Mouse (Mus musculus) heart, embryonic 16.5 days (tissue): ENCODE measurements at regions not wholly inside any gene's neighbourhood (a gene's known extent, or its start where the extent isn't known, plus 50 kb on each side); places are given as distances from the start of the nearest gene placed in this dataset.

ENCODE experiments used
- ATAC-seq: fragments of 200-750 bp; cut with Nextera tagmentation; replicated peaks from 2 replicates; pipeline ENCODE4 v1.8.0; 2017; ENCODE audit warnings: moderate number of reproducible peaks; ENCODE audit not compliant: insufficient read depth, low FRiP score; ENCODE audit errors: extremely low read depth
- H3K27ac ChIP-seq: fragments of 300-500 bp; sonication (generic); 2 replicates; pipeline ENCODE4 v1.5.1; 2014; ENCODE audit warnings: mild to moderate bottlenecking, low read length, control low read depth, moderate library complexity
- H3K27me3 ChIP-seq: fragments of 300-500 bp; sonication (generic); 2 replicates; pipeline ENCODE4 v1.6.1; 2014; ENCODE audit warnings: low read length, mixed read lengths; ENCODE audit not compliant: control insufficient read depth, insufficient read depth
- H3K36me3 ChIP-seq: fragments of 300-500 bp; sonication (generic); 2 replicates; pipeline ENCODE4 v1.6.1; 2014; ENCODE audit not compliant: control insufficient read depth, insufficient read depth
- H3K4me1 ChIP-seq: fragments of 300-500 bp; sonication (generic); 2 replicates; pipeline ENCODE4 v1.6.1; 2014; ENCODE audit warnings: low read length, mixed read lengths; ENCODE audit not compliant: control insufficient read depth, insufficient read depth
- H3K4me2 ChIP-seq: fragments of 300-500 bp; sonication (generic); 2 replicates; pipeline ENCODE4 v1.6.1; 2014; ENCODE audit warnings: low read depth, mild to moderate bottlenecking, control low read depth, low read length
- H3K4me3 ChIP-seq: fragments of 300-500 bp; sonication (generic); 2 replicates; pipeline ENCODE4 v1.5.1; 2014; ENCODE audit warnings: mild to moderate bottlenecking, control low read depth, low read length
- H3K9ac ChIP-seq: fragments of 300-500 bp; sonication (generic); 2 replicates; pipeline ENCODE4 v1.6.1; 2014; ENCODE audit warnings: low read length, control low read depth
- H3K9me3 ChIP-seq: fragments of 300-500 bp; sonication (generic); replicated peaks from 2 replicates; pipeline ENCODE4 v1.6.1; 2016; ENCODE audit warnings: low read length; ENCODE audit not compliant: control insufficient read depth
- WGBS: fragments of 180-500 bp; shearing (Covaris S2); extraction: QIAGEN DNeasy Blood & Tissue Kit; methylation state at CpG from one replicate; pipeline ENCODE4 v1.1.7; 2014; 5-methylcytosine and 5-hydroxymethylcytosine counted together

GRCm38 (mm10) chr4:34308921-34309563 is 241.7 kb upstream of the Akirin2 start:
- Histone ChIP-seq H3K27ac (no peak overlapping the region), H3K27me3 (no peaks in the 10 kb centered on the region), H3K9ac (no peak overlapping the region), H3K4me3 (no peak overlapping the region), H3K4me1 (no peaks in the 10 kb centered on the region), H3K9me3 (peaks cover 1% of the 10 kb centered on the region; the same call in 1 of the 2 replicates), H3K36me3 (no peaks in the 10 kb centered on the region), H3K4me2 (no peak overlapping the region)
- 76% methylated on average over 8 of the region's 8 CpGs for WGBS
- no peak for ATAC-seq

GRCm38 (mm10) chr4:34310061-34310642 is 240.6 kb upstream of the Akirin2 start:
- no peaks in the 10 kb centered on the region for H3K36me3 ChIP-seq
- no peak overlapping the region for H3K27ac ChIP-seq
- no peaks in the 10 kb centered on the region for H3K27me3 ChIP-seq
- WGBS: 50% methylated on average over 5 of the region's 5 CpGs
- no peaks in the 10 kb centered on the region for H3K4me1 ChIP-seq
- peaks cover 8% of the 10 kb centered on the region for H3K9me3 ChIP-seq
- no peak overlapping the region for H3K9ac ChIP-seq
- no peak overlapping the region for H3K4me3 ChIP-seq
- no peak overlapping the region for H3K4me2 ChIP-seq
- ATAC-seq: no peak

GRCm38 (mm10) chr4:34315848-34316247 is 234.9 kb upstream of the Akirin2 start:
- H3K9me3 ChIP-seq: peaks cover 8% of the 10 kb centered on the region
- H3K27me3 ChIP-seq: no peaks in the 10 kb centered on the region
- no peak for ATAC-seq
- H3K4me3 ChIP-seq: no peak overlapping the region
- no peaks in the 10 kb centered on the region for H3K36me3 ChIP-seq
- WGBS: 57% methylated on average over 5 of the region's 5 CpGs
- no peak overlapping the region for H3K4me2 ChIP-seq
- H3K27ac ChIP-seq: no peak overlapping the region
- no peaks in the 10 kb centered on the region for H3K4me1 ChIP-seq
- no peak overlapping the region for H3K9ac ChIP-seq

- H3K9me3 ChIP-seq: no peaks in the 10 kb centered on the region
- H3K36me3 ChIP-seq: no peaks in the 10 kb centered on the region
- no peak overlapping the region for H3K4me2 ChIP-seq
- H3K27ac ChIP-seq: no peak overlapping the region
- no peaks in the 10 kb centered on the region for H3K27me3 ChIP-seq
- H3K4me3 ChIP-seq: no peak overlapping the region
- H3K9ac ChIP-seq: no peak overlapping the region
- 0 out of 2 replicates have a peak, but pooled peaks cover 2% of the 10 kb centered on the region for H3K4me1 ChIP-seq
- no peak for ATAC-seq
- 60% methylated on average over 3 of the region's 3 CpGs for WGBS
Observed at GRCm38 (mm10) chr4:34322841-34323240, 227.9 kb upstream of the Akirin2 start.

- no peak for ATAC-seq
- no peaks in the 10 kb centered on the region for H3K9me3 ChIP-seq
- no peak overlapping the region for H3K4me3 ChIP-seq
- 0 out of 2 replicates have a peak overlapping the region, but pooled peaks have one; percentile 26 for H3K4me2 ChIP-seq
- 0 out of 2 replicates have a peak, but pooled peaks cover 2% of the 10 kb centered on the region for H3K4me1 ChIP-seq
- no peak overlapping the region for H3K9ac ChIP-seq
- 69% methylated on average over 19 of the region's 19 CpGs for WGBS
- H3K27ac ChIP-seq: no peak overlapping the region
- H3K36me3 ChIP-seq: no peaks in the 10 kb centered on the region
- H3K27me3 ChIP-seq: no peaks in the 10 kb centered on the region
Observed at GRCm38 (mm10) chr4:34328151-34328785, 222.5 kb upstream of the Akirin2 start.

GRCm38 (mm10) chr4:34336971-34337797 is 213.6 kb upstream of the Akirin2 start:
- Histone ChIP-seq H3K9ac (peak overlapping the region; percentile 47; the same call in 1 of the 2 replicates), H3K9me3 (no peaks in the 10 kb centered on the region; the same call in 1 of the 2 replicates), H3K27ac (no peak overlapping the region), H3K4me2 (peak overlapping the region; percentile 57), H3K27me3 (no peaks in the 10 kb centered on the region), H3K36me3 (no peaks in the 10 kb centered on the region), H3K4me1 (peaks cover 11% of the 10 kb centered on the region; the same call in 1 of the 2 replicates), H3K4me3 (no peak overlapping the region)
- no peak; the same call in 1 of the 2 replicates for ATAC-seq
- WGBS: 28% methylated on average over 14 of the region's 14 CpGs

- H3K36me3 ChIP-seq: no peaks in the 10 kb centered on the region
- H3K4me3 ChIP-seq: no peak overlapping the region
- peak overlapping the region; percentile 57 for H3K4me2 ChIP-seq
- no peak for ATAC-seq
- no peaks in the 10 kb centered on the region; the same call in 1 of the 2 replicates for H3K9me3 ChIP-seq
- no peak overlapping the region for H3K27ac ChIP-seq
- no peak overlapping the region for H3K9ac ChIP-seq
- no peaks in the 10 kb centered on the region for H3K27me3 ChIP-seq
- H3K4me1 ChIP-seq: peaks cover 11% of the 10 kb centered on the region; the same call in 1 of the 2 replicates
- WGBS: 55% methylated on average over 13 of the region's 13 CpGs
Observed at GRCm38 (mm10) chr4:34337852-34338251, 212.9 kb upstream of the Akirin2 start.

- Histone ChIP-seq H3K9me3 (no peaks in the 10 kb centered on the region; the same call in 1 of the 2 replicates), H3K4me1 (peaks cover 11% of the 10 kb centered on the region; the same call in 1 of the 2 replicates), H3K9ac (no peak overlapping the region), H3K36me3 (no peaks in the 10 kb centered on the region), H3K27ac (no peak overlapping the region), H3K27me3 (no peaks in the 10 kb centered on the region), H3K4me2 (no peak overlapping the region), H3K4me3 (no peak overlapping the region)
- ATAC-seq: no peak
- 89% methylated on average over 8 of the region's 8 CpGs for WGBS
Observed at GRCm38 (mm10) chr4:34340057-34340456, 210.7 kb upstream of the Akirin2 start.
